Mouse (Mus musculus): ENCODE data around the gene Tmem163. TPM values are rescaled to one million over a fixed set of nuclear protein-coding genes. Genes with fewer than 3 reads are reported as not detected.
A peak's percentile ranks its signal among the peaks of the same experiment; 100 is the strongest.

The Tmem163 gene
- polyA plus RNA-seq, 1 experiment from 2014 or later, result 44.2 TPM

DNA sequence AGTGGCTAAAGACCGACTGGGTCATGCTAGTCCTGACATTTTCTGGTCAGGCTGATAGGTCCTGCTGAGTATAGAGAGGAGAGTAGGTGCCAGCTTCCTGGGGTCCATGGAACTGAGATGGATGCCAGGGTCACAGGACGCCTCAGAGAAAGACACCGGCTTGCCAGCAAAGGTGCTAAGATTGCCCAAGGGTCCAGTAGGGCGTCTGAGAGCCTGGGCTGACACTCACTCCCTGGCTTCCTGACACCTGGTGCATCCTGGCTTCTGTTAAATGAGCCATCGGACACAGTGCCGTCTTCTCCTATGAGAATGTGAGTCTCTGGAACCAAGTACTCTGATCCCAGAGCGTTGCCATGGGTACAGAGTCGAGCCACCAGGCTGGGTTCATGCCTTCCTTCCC, 170.4 kb downstream of the Tmem163 start:
- Histone ChIP-seq H3K4me1 (peaks cover 2% of the 10 kb centered on the region; the same call in 1 of the 2 replicates), H3K36me3 (no peaks in the 10 kb centered on the region), H3K4me2 (replicated peaks) (no peak overlapping the region), H3K9me3 (no peaks in the 10 kb centered on the region), H3K4me3 (no peak overlapping the region), H3K27me3 (replicated peaks) (peaks cover 10% of the 10 kb centered on the region; the same call in 1 of the 2 replicates), H3K27ac (no peak overlapping the region), H3K9ac (no peak overlapping the region)
- WGBS, result 78% methylated on average over 8 of the region's 8 CpGs
- peak; percentile 15; the same call in 1 of the 2 replicates for ATAC-seq (ENCODE audit: low FRiP score, low read depth)

GRCm38 (mm10) chr1:127508067-127508739, 171.1 kb downstream of the Tmem163 start:
- 0 out of 2 replicates have a peak overlapping the region, but pooled peaks have one; percentile 1 for H3K4me2 ChIP-seq (replicated peaks)
- H3K27ac ChIP-seq, result peak overlapping the region; percentile 37
- no peaks in the 10 kb centered on the region for H3K36me3 ChIP-seq
- peaks cover 2% of the 10 kb centered on the region; the same call in 1 of the 2 replicates for H3K4me1 ChIP-seq
- 58% methylated on average over 16 of the region's 16 CpGs for WGBS
- no peaks in the 10 kb centered on the region for H3K9me3 ChIP-seq
- no peak overlapping the region for H3K9ac ChIP-seq
- no peak overlapping the region for H3K4me3 ChIP-seq
- peaks cover 6% of the 10 kb centered on the region; the same call in 1 of the 2 replicates for H3K27me3 ChIP-seq (replicated peaks)
- peak; percentile 70 for ATAC-seq (ENCODE audit: low FRiP score, low read depth)

- 64% methylated on average over 10 of the region's 10 CpGs for WGBS
- no peak for ATAC-seq (ENCODE audit: low FRiP score, low read depth)
- H3K9ac ChIP-seq, result no peak overlapping the region
- H3K9me3 ChIP-seq, result no peaks in the 10 kb centered on the region
- H3K27ac ChIP-seq, result no peak overlapping the region
- H3K4me3 ChIP-seq, result no peak overlapping the region
- peaks cover 2% of the 10 kb centered on the region; the same call in 1 of the 2 replicates for H3K4me1 ChIP-seq
- no peaks in the 10 kb centered on the region for H3K36me3 ChIP-seq
- no peak overlapping the region for H3K4me2 ChIP-seq (replicated peaks)
- peaks cover 8% of the 10 kb centered on the region; the same call in 1 of the 2 replicates for H3K27me3 ChIP-seq (replicated peaks)
Observed at GRCm38 (mm10) chr1:127507042-127507650, 172.2 kb downstream of the Tmem163 start.

DNA sequence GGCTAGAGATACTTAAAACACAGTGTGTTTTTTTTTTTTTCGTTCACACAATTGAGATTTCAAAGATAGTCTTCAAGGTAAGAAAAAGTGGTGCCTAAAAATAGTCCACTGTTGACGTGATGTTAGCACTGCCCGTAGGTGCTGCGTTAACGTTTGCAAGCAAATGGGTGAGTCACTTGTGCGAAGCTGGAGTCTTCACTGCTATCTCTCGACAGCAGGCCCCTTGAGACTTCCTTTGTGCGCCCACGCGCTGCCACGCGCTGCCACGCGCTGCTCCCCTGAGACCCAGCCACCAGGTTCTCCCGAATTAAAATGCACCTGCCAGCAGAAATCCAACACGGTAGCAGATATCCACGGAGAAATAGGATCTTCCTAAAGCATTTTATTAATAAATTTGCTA, 178.6 kb downstream of the Tmem163 start:
- H3K4me3 ChIP-seq, result no peak overlapping the region
- no peaks in the 10 kb centered on the region for H3K4me1 ChIP-seq
- peaks cover 32% of the 10 kb centered on the region for H3K27me3 ChIP-seq (replicated peaks)
- H3K27ac ChIP-seq, result no peak overlapping the region
- no peak overlapping the region for H3K9ac ChIP-seq
- no peaks in the 10 kb centered on the region for H3K36me3 ChIP-seq
- WGBS, result 76% methylated on average over 17 of the region's 17 CpGs
- no peak for ATAC-seq (ENCODE audit: low FRiP score, low read depth)
- H3K9me3 ChIP-seq, result no peaks in the 10 kb centered on the region
- H3K4me2 ChIP-seq (replicated peaks), result no peak overlapping the region

DNA sequence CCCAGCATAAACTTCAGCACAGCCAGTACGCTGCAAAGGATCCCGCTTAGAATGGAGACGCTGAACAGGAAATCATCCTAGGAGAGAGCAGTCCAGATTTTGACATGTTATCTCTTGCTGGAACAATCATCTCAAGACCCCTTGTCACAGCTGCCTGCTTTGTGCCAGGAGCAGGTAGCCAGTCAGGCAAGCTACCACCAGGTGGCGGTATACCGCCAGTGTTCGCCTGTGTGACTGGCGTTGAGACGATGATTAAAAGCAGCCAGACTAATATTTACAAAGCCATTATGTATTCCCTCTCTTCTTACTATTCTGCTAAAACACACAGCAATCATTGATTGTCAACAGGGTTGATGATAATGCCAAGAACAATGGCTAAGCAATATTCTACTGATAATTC, 179.1 kb downstream of the Tmem163 start:
- Histone ChIP-seq H3K27ac (no peak overlapping the region), H3K4me2 (replicated peaks) (no peak overlapping the region), H3K9me3 (no peaks in the 10 kb centered on the region), H3K9ac (no peak overlapping the region), H3K27me3 (replicated peaks) (peaks cover 32% of the 10 kb centered on the region), H3K4me3 (no peak overlapping the region), H3K4me1 (no peaks in the 10 kb centered on the region), H3K36me3 (no peaks in the 10 kb centered on the region)
- WGBS, result 12% methylated on average over 8 of the region's 8 CpGs
- ATAC-seq (ENCODE audit: low FRiP score, low read depth), result peak; percentile 38

DNA sequence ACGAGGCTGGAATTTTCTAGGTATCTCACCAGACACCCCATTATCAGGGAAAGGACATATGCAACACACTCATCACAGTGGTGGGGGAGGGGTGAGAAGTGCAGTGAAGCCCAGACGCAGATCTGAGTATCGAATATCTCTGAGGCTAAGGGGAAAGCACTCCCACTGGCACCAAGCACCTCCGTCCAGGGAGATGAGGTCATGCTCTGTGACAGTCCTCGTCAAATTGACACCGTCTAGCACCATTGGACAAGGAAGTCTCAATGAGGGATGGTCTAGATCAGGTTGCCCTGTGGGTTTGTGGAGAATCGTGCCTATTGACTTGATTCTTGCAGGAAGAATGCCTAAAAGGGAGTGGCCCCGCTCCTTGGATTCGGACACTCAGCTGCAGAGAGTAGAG, 180.6 kb downstream of the Tmem163 start:
- ATAC-seq (ENCODE audit: low FRiP score, low read depth), result no peak
- Histone ChIP-seq H3K36me3 (no peaks in the 10 kb centered on the region; the same call in 1 of the 2 replicates), H3K9ac (no peak overlapping the region), H3K9me3 (no peaks in the 10 kb centered on the region), H3K27me3 (replicated peaks) (peaks cover 28% of the 10 kb centered on the region), H3K27ac (no peak overlapping the region), H3K4me1 (no peaks in the 10 kb centered on the region), H3K4me2 (replicated peaks) (no peak overlapping the region), H3K4me3 (no peak overlapping the region)
- 68% methylated on average over 9 of the region's 9 CpGs for WGBS

- WGBS, result 31% methylated on average over 9 of the region's 9 CpGs
- H3K4me1 ChIP-seq, result no peaks in the 10 kb centered on the region
- H3K9me3 ChIP-seq, result no peaks in the 10 kb centered on the region
- no peak overlapping the region for H3K4me3 ChIP-seq
- peaks cover 22% of the 10 kb centered on the region for H3K27me3 ChIP-seq (replicated peaks)
- H3K36me3 ChIP-seq, result no peaks in the 10 kb centered on the region; the same call in 1 of the 2 replicates
- ATAC-seq (ENCODE audit: low FRiP score, low read depth), result peak; percentile 51
- H3K4me2 ChIP-seq (replicated peaks), result no peak overlapping the region
- no peak overlapping the region for H3K27ac ChIP-seq
- no peak overlapping the region for H3K9ac ChIP-seq
Observed at GRCm38 (mm10) chr1:127496737-127497543, 182.4 kb downstream of the Tmem163 start.

GRCm38 (mm10) chr1:127487161-127487560, 192.2 kb downstream of the Tmem163 start:
- ATAC-seq (ENCODE audit: low FRiP score, low read depth), result no peak
- Histone ChIP-seq H3K4me2 (replicated peaks) (no peak overlapping the region), H3K36me3 (peaks cover 12% of the 10 kb centered on the region), H3K27ac (no peak overlapping the region), H3K9me3 (no peaks in the 10 kb centered on the region), H3K4me3 (no peak overlapping the region), H3K9ac (no peak overlapping the region), H3K27me3 (replicated peaks) (no peaks in the 10 kb centered on the region), H3K4me1 (no peaks in the 10 kb centered on the region)
- WGBS, result 80% methylated on average over 4 of the region's 4 CpGs

- 54% methylated on average over 7 of the region's 7 CpGs for WGBS
- ATAC-seq (ENCODE audit: low FRiP score, low read depth), result no peak
Observed at GRCm38 (mm10) chr1:127484826-127485225, 194.5 kb downstream of the Tmem163 start.

DNA sequence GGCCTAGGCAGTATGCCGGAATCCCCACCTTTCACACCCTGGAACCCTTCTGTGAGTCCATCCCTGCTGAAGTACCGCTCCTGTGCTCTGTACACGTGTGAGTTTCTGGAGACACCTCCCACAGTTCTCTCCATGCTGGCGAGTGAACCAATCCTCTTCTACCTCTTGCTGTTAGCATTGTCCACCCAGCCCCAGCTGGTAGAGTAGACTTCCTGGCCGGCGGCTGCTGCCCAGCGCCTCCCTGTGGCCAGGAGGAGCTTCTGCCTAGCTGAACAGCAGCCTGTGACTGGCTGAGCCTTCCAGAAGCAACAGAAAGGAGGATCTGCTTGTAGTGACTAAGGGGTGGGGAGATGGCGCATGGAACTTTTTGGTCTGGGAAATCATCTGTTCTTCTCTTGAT, 195.2 kb downstream of the Tmem163 start:
- WGBS, result 93% methylated on average over 8 of the region's 8 CpGs
- H3K36me3 ChIP-seq, result peaks cover 6% of the 10 kb centered on the region
- no peaks in the 10 kb centered on the region for H3K27me3 ChIP-seq (replicated peaks)
- no peak overlapping the region for H3K4me3 ChIP-seq
- H3K4me1 ChIP-seq, result no peaks in the 10 kb centered on the region
- H3K9me3 ChIP-seq, result no peaks in the 10 kb centered on the region
- H3K9ac ChIP-seq, result no peak overlapping the region
- H3K27ac ChIP-seq, result no peak overlapping the region
- no peak for ATAC-seq (ENCODE audit: low FRiP score, low read depth)
- H3K4me2 ChIP-seq (replicated peaks), result no peak overlapping the region

More at GRCm38 (mm10) chr1:127484826-127485225, 194.5 kb downstream of the Tmem163 start:
- H3K9me3 ChIP-seq, result no peaks in the 10 kb centered on the region
- H3K9ac ChIP-seq, result no peak overlapping the region
- H3K4me2 ChIP-seq (replicated peaks), result no peak overlapping the region
- H3K4me1 ChIP-seq, result no peaks in the 10 kb centered on the region
- H3K4me3 ChIP-seq, result no peak overlapping the region
- H3K36me3 ChIP-seq, result peaks cover 6% of the 10 kb centered on the region
- no peak overlapping the region for H3K27ac ChIP-seq
- no peaks in the 10 kb centered on the region for H3K27me3 ChIP-seq (replicated peaks)

DNA sequence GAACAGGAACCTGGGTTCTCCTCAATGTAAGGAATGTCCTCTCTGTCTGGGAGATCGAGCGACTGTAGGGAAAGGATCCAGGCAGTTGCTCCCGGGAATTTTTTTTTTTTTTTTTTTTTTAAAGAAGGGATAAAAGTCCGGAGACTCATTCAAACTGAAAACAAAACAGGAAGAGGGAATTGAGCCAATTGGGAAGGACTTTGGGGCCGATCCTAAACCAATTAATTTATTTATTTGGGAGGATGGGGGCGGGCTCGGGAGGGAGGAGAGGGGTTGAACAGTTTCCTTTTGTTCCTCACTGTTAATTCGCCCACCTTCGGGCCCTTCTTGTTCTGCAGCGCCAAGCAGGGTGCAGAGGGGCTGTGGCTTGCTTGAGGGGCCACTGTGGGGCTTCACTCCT, 196.4 kb downstream of the Tmem163 start:
- ATAC-seq (ENCODE audit: low FRiP score, low read depth), result no peak
- H3K36me3 ChIP-seq, result peaks cover 6% of the 10 kb centered on the region; the same call in 1 of the 2 replicates
- H3K4me1 ChIP-seq, result no peaks in the 10 kb centered on the region
- H3K4me3 ChIP-seq, result no peak overlapping the region
- H3K4me2 ChIP-seq (replicated peaks), result no peak overlapping the region
- no peak overlapping the region for H3K27ac ChIP-seq
- H3K9ac ChIP-seq, result no peak overlapping the region
- 72% methylated on average over 10 of the region's 10 CpGs for WGBS
- no peaks in the 10 kb centered on the region for H3K27me3 ChIP-seq (replicated peaks)
- H3K9me3 ChIP-seq, result no peaks in the 10 kb centered on the region

GRCm38 (mm10) chr1:127475756-127476155, 203.6 kb downstream of the Tmem163 start:
- no peak overlapping the region for H3K9ac ChIP-seq
- WGBS, result 95% methylated on average over 5 of the region's 5 CpGs
- peaks cover 5% of the 10 kb centered on the region; the same call in 1 of the 2 replicates for H3K36me3 ChIP-seq
- H3K4me2 ChIP-seq (replicated peaks), result no peak overlapping the region
- no peaks in the 10 kb centered on the region for H3K27me3 ChIP-seq (replicated peaks)
- no peak for ATAC-seq (ENCODE audit: low FRiP score, low read depth)
- H3K4me1 ChIP-seq, result no peaks in the 10 kb centered on the region
- no peak overlapping the region for H3K27ac ChIP-seq
- no peaks in the 10 kb centered on the region for H3K9me3 ChIP-seq
- H3K4me3 ChIP-seq, result no peak overlapping the region

Measured in neural tube, embryonic 12.5 days (tissue).